Mouse (Mus musculus) gonadal fat pad, adult 2 months (tissue): ENCODE data around the gene Zbtb42. TPM values are rescaled to one million over a fixed set of nuclear protein-coding genes. Genes with fewer than 3 reads are reported as not detected.

Experiments used
- DNase-seq: peaks from one replicate; pipeline ENCODE4 v3.0.0-alpha.2; 2012; ENCODE audit warnings: low read depth
- polyA plus RNA-seq: library from polyadenylated mRNA; depleted of rRNA; stranded (reverse); fragments of >200 nt; gene quantifications from 2 replicates; pipeline ENCODE4 v1.2.3, GENCODE M21; 2012

Gene Zbtb42
- polyA plus RNA-seq, 1 experiment: 12.2 TPM

DNA sequence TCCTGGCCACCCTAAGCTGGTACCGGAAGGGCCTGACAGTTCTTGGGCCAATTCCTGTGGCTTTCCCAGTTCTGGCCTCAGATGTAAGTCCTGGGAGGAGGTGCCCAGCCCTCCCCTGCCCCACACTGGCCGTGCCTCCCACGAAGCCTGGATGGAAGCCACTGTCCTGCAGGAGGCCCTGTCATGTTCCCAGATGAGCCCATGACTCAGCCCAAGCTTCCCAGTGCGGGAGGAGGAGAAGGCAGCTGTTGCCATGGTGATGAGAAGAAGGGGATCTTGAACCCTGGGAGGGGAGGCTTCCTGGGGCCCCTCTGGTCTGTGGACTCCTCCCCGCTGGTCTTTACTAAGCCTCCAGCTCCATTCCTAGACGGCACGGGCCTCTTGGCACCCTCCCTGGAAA, 4.7 kb downstream of the Zbtb42 start:
- no peak for DNase-seq

DNA sequence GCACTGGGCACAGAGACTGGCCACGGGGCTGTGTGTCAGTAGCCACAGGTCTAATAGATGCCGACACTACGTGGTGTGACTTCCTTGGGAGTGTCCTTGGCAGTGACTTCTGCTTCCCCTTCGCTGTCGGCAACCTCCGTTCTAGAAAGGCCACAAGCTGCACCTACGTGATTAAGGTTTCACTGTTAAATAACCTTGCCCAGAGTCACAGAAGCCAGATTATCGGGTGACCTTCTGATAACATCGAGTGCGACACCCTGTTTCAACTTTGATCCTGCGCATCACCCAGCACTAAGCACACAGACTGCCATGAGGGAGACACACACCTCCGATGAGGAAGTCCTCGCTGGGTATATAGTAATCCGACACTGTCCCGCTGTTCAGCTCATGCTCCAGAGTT, 9.8 kb downstream of the Zbtb42 start:
- DNase-seq: no peak

DNA sequence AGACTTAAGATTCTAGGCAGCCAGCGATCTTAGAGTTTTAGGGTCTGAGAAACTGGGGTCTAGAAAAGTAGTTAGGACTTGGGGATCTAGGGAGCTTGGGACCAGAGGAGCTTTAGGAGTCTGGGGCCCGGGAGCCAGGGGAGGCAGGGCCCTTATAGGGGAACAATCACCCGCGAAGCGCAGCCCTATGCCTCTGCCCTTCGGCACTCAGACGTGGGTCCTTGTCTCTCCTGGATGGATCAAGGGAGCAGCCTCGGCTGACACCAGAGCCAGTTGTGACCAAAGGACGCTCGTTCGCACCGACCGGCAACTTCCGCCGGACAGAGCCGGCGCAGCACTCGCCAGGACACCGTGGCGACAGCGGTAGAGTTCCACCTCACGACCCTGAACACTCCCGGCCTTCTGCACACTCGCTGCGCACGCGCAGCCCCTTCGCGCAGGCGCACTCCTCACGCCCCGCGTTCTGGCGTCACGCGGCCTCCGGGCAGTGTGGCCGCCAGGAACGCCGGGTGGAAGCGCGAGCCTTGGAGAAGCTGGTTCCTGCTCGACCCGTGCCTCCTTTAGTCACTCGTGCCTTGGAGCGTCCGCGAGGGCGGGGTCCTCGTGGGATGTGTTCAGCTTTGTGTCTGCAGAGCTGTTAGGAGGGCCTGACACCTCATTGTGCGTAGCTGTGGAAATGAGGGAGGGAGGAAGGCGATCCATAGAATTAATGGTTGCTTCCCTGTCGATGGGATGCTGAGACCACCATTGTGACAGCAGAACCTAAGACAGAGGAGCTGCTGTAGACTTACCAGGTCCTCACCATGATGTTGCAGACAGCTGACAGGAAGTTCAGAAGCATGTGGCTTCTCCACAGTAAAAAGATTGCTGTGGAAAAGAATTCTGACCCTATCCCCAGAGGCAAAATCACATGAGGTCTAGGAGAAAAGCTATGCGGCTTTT, 14.8 kb downstream of the Zbtb42 start:
- DNase-seq: no peak

DNA sequence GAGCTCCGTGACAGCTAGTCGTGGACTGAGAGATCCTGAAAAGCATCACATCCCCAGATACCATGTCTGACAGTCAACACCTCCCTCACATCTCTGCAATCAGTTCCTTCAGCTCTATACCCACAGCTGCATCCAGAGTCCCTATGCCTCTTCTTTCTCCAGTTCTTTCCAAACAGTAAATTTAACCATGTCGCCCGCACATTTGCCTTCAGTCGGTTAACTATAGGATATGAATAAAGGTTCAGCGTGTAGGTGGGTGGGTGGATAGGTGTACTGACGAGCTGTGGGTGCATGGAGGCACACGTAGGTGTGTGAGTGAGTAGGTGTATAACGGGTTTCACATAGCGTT, 15.5 kb downstream of the Zbtb42 start:
- no peak for DNase-seq

DNA sequence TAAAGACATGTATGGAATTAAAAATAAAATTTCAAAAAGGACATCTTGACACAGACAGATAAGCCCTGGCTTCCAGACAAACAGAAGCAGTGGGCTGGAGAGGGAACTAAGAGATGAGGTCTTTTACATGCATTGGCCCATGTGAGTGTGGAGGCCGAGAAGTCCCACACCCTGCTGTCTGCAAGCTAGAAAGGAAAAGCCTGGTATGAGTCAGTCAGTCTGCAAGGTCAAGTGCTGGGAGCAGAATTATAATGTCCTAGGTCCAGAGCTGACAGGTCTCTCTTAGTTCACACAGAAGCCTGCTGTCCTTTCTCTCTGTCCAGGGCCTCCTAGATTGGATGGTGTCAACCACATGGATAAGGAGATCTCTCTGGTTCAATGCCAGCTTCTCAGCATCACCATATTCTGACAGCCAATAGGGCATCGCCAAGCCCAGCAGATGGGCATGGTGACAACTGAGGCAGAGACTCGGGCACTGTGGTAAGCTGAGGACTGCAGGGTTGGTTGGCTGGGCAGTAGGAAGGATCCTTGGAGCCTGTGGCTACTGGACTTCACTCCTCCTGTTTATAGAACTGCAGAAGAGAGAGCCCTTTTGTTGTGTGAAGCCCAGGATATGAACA, 18.3 kb downstream of the Zbtb42 start:
- DNase-seq: no peak

DNA sequence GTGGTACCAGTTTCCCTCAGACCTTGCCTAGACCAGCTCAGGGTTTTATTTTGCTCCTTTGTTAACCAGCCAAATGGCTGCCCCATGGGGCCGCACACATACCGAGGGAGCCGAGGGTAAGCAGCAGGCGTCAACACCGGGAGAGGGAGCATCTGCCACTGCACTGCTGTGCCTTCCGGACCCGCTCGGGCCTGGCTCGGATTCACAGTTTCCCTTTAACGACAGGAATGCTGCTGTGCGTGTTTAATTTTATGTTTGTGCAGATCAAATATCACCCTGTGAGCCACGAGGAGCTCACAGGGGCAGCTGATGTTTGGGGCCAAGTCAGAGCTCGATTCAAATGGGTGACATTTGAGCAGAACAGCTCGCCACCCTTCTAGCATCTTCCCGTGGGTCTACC, 21.9 kb downstream of the Zbtb42 start:
- no peak for DNase-seq

DNA sequence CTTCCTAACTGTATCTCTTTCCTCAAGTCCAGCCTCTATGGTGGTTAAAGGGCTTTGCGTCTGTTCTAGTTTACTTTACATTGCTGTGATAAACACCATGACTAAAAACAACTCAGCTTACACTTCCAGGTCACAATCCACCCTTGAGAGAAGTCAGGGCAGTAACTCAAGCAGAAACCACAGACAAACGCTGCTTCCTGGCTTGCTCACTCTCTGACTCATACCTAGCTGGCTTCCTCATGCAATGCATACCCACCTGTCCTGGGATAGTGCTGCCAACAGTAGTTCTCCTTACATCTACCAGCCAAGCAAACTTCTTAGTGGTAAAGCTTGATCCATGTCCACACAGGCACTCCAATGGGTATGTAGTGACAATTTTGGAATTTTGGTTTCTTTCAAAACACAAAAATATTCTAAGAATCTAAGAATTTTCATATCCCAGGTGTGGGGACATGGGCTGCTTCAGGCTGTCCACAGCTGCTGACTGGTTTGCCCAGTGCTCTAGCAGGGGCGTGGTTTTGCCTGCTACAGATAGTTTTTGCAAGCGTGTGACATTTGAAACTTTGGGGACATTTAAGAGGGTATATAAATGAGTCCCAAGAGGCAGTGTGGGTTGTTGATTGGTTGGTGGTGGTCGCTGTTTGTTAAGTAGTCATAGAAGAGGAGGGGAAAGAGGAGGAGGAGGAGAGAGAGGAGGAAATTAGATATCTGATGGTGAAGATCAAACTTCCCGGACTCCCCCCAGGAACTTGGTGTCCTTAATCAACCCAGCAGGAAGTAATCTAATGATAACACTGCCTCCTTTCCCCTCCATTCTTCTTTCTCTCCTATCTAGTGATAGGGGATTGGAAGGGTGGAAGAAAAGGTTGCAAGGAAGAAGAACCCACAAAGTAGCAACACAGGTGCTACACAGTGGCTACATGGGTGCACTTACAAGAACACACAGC, 24.0 kb downstream of the Zbtb42 start:
- no peak for DNase-seq

DNA sequence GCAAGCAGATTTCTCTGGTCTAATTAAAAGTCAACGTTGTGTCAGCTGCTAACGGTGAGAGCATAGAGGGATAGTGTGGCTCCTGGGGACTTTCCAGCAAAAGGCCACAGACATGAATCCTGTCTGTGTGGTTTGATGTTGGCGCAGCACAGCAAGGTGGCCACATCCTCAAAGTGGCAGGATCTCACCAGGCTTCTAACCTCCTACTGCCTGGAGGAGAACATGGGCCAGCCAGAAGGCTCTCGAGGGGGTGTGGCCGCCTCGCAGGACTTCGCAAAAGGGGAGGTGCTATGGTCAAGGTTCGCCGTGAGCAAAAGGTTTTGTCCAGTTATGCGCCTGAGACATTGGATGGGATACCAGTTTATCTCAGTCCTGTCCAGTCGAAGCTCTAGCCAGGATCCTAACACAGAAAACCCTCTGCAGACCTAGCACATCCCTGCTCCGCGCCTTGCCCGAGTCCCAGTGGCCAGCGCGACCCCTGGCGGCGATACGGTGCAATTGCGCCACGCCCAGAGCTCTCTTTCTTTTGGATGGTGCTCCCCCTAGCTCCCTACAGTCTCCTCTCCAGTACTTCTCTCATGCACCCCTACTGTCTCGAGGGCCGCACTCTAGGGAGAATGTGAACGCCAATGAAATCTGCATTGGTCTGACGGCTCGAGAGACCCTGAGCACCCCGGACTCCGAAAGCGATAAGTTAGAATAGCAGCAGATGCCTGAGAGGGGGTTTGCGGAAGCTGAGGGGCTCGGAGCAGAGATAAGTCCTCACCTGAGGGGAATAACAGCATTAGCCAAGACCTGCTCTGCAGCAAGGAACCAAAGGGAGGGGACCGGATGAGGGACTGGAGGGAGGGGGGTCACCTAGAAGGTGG, 28.3 kb downstream of the Zbtb42 start:
- DNase-seq: no peak

DNA sequence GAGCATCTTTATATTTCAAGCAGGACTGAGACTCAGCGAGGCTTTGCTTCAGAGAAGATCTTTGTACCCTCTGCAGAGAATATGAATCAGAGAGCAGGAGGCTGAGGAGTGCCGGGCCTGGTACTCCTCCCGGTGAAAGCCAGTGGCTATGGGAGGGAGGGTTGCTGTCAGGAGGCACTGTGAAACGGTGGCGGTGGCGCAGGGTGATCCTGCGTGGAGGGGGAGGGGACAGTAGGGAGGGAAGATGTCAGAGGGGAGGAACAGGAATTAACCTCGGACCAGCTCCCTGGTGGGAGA, 28.9 kb downstream of the Zbtb42 start:
- no peak for DNase-seq

DNA sequence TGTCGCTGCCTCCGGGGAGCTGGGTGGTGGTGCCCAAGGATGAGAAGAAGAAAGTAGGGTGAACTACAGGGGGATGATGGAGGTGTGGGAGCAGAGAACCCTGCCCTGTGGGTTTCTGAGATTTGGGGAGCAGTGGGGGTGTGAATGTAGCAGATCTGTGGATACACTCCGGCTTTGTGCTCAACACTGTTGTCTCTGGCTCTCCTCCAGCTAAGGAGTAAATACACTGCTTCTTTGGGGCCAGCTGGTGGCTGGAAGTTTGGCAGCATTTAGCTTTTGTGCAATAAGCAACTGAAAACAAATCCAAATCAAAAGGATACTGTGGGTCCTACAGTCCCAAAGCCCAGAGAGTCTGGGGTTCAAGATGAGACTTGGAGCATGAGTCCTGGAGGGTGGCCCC, 35.4 kb downstream of the Zbtb42 start:
- DNase-seq: no peak

DNA sequence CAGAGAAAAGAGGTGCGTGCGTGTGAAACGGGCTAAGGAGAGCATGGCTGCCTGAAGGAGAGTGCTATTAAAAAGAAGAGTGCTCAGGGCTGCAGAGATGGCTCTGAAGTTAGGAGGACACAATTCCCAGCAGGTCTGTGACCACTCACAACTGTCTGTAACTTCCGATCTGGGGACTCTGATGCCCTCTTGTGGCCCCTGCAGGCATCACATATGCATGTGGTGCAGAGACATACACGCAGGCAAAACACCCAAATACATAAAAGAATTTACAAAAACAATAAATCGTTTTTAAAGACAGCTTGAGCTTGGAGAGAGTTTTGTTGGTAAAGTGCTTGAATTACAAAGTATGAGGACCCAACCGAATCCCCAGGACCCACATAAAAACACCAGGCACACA, 38.5 kb downstream of the Zbtb42 start:
- no peak for DNase-seq

DNA sequence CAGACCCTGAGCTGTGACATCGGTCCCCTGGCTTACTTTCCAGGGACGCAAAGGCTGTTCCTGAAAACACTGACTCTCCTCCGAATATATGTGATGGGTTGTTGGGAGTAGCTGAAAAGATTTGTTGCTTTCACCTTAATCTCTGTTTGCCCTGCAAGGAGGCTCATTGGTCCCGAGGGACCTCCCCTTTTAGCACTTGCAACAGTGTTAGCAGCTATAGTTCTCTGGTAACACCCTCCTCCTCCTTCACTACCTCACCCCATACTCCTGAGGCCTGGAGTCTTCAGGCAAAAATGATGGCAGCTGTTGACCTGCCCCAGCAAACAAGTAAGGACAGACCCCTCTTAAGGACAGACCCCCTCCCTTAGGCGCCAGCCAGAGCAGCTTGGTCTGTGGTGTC, 40.4 kb downstream of the Zbtb42 start:
- DNase-seq: no peak

DNA sequence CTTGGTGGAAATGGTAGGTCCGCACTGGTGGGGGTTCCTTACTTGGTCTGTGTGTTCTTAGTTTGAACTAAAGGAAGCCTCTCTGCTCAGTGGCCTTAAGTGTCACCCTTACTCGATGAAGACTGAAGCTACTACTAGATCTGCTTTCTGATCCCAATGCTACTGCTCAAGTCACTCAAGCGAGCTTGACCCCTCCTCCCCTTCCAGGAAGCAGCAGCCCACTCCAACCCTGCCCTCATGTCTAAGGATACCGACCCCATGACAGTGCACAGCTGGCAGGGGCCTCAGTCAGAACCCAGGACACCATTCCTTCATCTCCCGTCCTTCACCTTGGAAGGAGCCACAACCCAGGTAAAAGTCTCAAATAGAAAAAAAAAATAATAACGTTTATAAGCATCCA, 41.6 kb downstream of the Zbtb42 start, which contains the start of gene Cep170b:
TSS of gene Cep170b (plus strand) at position 240 of the 400 bp plus-strand sequence.
- DNase-seq: no peak

DNA sequence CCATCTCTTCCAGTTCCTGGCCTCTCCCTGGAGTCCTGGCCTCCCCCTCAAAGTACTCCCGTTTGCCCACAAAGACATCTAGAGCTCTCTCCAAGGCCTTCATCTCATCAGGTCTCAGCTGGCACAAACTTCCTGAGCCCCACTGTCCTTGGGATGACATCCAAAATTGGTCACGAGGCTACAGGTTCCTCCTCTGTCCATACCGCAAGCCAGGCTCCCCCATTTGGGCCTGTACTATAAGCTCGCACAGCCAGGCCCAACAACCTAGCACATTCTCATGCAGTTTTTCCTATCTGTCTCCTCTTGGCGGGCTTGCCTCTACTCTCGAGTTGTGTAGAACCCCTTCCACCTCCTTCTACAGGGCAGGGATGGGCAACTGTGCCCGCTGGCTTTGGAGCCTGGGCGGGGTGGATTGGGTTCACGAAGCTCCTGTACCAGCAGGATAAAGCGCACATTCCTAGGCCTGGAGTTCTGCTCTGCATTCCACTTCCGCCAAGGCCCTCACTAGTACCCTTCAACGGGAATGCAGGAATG, 42.3 kb downstream of the Zbtb42 start:
- no peak for DNase-seq

DNA sequence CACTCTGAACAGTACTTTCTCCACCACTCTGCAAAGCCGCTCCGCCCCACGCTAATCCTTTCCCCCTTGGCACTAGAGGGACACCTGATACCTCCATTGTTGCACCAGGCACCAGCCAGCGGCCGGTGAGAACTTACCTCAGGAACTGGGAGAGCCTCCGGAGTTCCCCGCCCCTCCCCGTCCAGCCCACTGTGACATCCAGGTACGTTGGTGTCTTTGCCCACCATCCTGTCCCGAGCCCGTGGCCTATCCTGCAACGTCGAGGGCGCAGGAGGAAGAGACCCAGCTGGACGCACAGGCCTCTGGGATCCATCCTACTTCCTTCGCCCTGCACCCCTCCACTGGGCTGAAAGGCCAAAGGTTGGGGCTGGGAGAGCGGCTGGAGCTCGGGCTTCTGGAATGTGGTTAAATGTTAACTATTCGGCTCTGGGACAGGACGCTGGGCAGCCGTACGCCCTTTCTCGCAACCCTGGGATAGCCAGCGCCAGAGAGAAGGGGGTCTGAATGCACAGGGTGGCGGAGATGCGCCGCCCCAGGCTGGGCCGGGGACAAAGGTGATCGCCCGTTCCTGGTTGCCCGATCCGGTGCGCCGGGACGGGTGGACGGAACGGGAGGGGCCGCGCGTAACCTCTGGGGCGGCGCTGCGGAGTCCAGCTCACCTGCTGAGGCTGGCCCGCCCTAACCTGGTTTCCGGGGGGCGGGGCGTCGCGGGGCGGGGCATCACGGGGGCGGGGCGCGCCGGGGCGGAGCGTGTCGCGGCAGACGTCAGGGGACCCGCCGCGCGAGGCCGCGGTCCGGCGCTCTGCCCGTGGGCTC, 43.0 kb downstream of the Zbtb42 start:
- DNase-seq: no peak

DNA sequence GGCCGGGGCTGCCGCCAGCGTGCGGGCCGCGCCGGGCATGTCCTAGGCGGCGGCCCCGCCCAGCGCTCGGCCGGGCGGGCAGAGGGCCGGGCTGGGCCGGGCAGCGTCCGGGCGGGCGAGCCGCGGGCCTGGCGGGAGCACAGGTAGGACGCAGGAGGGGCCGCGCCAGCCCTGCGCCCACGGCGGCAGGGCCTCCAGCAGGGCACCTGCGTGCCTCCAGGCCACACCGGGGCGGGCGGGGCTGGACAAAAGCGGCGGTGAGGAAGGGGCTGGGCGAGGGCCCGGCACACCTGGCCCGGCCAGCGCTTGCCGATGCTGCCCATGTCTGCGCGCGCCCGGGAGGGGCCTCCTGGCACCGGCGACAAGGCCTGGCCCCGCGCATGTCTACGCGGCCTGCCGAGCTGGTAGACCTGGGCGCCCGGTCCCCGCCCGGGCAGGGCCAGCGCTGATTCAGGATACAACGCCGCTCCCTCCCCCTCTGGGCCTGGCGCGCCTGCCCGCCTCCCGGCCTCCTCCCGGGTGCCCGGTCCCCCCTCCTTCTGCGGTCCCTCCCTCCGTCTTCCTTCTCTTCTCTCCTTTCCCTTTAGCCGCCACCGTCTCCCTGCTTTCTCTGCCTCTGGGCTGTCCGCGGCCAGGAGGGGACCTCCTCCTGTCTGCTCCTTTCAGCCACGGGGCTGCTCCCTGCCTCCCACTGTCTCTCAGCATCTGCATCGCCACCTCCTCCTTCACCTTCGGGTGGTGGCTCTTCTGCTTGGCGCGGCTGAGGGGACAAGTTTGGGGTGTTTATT, 43.8 kb downstream of the Zbtb42 start:
- DNase-seq: no peak

DNA sequence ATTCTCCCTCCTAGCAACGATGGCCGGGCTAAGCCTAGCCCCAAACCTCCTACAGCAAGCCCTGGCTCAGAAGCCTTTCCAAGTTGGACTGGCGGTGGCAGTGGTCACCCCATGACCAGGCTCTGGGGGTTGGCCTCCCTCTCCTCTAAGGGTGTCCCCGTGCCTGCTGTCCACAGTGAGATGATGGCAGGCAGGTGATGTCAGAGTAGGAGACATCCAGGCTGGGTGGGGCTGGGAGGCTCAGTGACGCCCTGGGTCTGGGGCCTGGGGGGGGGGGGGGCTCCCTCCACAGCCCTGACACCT, 44.4 kb downstream of the Zbtb42 start:
- DNase-seq: no peak

DNA sequence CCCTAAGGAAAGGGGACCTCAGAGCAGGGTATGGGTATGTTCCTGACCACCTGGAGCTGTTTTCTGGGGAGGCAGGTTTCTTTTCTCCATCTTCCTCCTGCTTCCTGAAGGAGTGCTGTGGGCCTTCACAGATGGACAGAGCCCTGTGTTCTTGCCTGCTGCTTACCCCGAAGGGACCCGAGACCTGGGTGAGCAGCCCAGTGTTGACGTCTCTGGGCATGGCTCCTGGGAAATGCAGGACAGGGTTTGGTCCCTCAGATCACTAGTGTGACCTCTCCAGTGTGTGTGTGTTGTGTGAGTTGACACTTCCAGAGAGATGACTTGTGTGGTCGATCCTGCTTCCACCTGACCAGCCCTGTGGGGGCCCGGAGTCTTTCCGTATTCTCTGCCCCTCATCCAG, 44.8 kb downstream of the Zbtb42 start:
- no peak for DNase-seq

DNA sequence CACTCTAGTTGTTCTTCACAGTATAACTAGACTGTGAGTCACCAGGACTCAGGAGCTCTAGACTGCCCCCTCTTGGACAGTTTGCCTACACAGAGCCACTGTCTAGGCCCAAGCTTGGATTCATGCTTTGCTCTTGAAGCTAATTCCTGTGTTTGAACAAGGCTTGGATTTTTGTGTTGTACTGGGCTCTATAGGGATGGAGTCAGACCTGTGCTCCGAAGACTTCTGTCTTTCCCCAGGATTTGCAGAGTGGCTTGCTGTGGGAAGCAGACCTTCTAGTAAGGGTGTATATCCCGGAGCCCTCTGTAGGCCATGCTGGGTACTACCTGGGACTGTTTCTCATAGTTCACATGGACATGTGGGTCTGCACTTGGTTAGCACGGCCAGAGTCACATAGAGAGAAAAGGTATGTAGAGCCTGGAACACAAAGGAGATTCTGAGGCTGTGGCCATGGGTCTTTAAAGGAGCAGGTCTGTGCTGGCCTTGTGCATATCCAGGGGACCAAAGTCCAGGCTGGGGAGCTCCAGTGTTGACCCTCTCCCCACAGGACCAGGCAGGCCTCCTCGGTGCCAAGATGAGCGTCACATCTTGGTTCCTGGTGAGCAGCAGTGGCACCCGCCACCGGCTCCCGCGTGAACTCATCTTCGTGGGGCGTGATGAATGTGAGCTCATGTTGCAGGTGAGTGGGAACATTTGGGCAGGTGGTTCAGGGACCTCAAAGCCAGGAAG, 45.6 kb downstream of the Zbtb42 start:
- no peak for DNase-seq
